Mouse (Mus musculus) erythroblast, embryonic 14.5 days (primary cell): ENCODE measurements around the gene Synpo2. TPM values are rescaled to one million over a fixed set of nuclear protein-coding genes. Genes with fewer than 3 reads are reported as not detected.

Source experiments
- H3K27me3 ChIP-seq: 2 replicates; pipeline ENCODE4 v1.6.1; 2012; ENCODE audit warnings: inconsistent platforms; ENCODE audit not compliant: control insufficient read depth
- H3K36me3 ChIP-seq: 2 replicates; pipeline ENCODE4 v1.6.1; 2012; ENCODE audit warnings: mild to moderate bottlenecking, inconsistent platforms; ENCODE audit not compliant: control insufficient read depth
- H3K4me1 ChIP-seq: 2 replicates; pipeline ENCODE4 v1.6.1; 2012; ENCODE audit warnings: inconsistent platforms; ENCODE audit not compliant: control insufficient read depth
- H3K4me3 ChIP-seq: replicated peaks from 2 replicates; pipeline ENCODE3; 2012; ENCODE audit warnings: moderate library complexity, mild to moderate bottlenecking, inconsistent platforms
- H3K9me3 ChIP-seq: 2 replicates; pipeline ENCODE4 v1.6.1; 2012; ENCODE audit warnings: low read length, inconsistent platforms, mixed read lengths; ENCODE audit not compliant: control insufficient read depth
- GATA1 ChIP-seq: IDR thresholded peaks from 2 replicates; pipeline ENCODE4 v1.6.1; 2012; ENCODE audit warnings: low read length, inconsistent platforms, mixed read lengths
- TAL1 ChIP-seq: IDR thresholded peaks from 3 replicates; pipeline ENCODE4 v1.6.1; 2012; ENCODE audit warnings: low read length, inconsistent platforms, mixed read lengths
- polyA plus RNA-seq: library from polyadenylated mRNA; stranded (reverse); fragments of >175 nt; gene quantifications from 2 replicates; pipeline ENCODE4 v1.2.3, GENCODE M21; 2012

The Synpo2 gene
- polyA plus RNA-seq, 1 experiment = not detected

DNA sequence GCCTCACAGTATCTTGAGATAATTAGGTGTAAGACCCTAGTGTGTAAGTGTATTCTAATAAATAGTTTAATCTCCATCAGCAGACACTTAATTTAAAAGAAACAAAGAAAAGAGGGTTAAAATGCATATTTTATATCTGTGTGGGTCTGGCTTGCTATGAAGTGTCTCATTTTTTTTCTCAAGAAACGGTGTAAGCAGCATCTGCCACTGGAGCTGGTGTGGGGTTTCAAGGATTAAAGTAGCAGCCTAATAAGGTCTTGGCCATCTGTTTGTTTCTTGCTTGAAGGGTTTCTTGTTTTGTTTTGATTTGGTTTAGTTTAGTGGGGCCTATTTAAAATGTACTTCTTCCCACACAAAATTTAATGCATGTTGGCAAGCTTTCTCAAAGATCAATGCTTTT is 46.1 kb downstream of the Synpo2 start:
- no peaks in the 10 kb centered on the region for H3K4me1 ChIP-seq
- H3K9me3 ChIP-seq = no peaks in the 10 kb centered on the region
- H3K4me3 ChIP-seq = no peak overlapping the region
- no peaks in the 10 kb centered on the region for H3K27me3 ChIP-seq
- H3K36me3 ChIP-seq = no peaks in the 10 kb centered on the region
- no peak for TF ChIP-seq TAL1
- no peak for TF ChIP-seq GATA1

DNA sequence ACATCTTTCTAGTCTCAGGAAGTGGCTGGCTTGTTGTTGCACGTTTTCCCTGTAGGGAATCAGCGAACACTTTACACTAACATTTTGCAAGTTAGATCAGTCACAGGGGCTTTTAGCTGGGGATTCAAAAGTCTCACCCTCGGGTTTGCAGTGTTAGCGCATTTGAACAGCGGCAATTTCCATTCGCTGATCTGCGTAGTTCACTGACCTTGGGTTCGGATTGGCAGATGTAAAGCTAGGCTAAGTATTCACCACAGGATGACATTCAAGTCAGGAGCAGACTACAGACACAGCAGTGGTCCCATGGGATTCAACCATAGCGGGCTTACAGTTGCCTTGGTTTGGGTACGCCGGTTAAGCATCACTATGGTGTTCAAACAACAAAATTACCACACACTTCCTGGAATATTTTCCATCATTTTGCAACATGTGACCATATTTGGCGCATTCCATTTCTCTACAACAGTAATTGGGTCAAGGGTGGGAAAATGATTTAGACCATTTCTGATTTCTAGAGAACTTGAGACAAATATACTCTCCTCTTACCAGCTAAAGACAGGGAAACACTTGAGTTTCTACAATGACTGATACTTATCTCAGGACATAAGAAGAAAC is 47.2 kb downstream of the Synpo2 start:
- Histone ChIP-seq H3K4me1 (no peaks in the 10 kb centered on the region), H3K4me3 (no peak overlapping the region), H3K27me3 (no peaks in the 10 kb centered on the region), H3K36me3 (no peaks in the 10 kb centered on the region), H3K9me3 (no peaks in the 10 kb centered on the region)
- no peak for TF ChIP-seq GATA1
- TF ChIP-seq TAL1 = no peak

DNA sequence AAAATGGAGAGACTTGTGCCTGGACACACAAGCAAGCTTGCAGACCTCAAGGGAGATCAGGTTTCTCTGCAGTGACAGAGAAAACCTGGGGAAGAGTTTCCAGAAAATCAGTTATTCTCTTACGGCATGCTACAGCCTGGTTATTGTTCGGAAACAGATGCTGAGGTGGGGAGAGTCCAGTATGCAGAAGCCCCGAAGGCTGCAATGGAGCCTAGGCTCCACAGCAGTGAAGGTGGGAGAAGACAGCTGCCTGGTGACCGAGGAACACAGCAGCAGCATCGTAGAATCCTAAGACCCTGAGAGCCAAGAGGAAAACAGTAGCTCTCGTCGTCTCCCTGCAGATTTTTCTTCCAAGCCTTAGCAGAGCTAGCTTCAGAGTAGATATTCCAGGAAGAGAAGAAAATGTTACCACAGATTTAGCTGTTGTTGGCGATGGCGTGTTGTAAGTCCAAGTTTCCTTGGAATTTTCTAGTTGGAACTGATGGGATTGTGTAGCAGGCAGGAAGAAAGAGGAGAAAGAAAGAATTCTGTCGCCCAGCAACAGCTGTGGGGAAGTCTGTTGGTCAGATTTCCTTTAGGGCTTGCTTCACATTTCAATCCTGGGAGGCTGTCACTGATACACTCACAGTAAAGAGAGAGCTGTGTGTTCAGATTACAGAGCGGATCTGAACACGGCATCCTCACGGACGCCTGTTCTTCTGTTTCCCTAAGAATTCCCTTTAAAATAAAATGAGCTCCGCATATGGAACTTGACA is 48.4 kb downstream of the Synpo2 start:
- H3K9me3 ChIP-seq = no peaks in the 10 kb centered on the region
- H3K4me3 ChIP-seq = no peak overlapping the region
- no peaks in the 10 kb centered on the region for H3K27me3 ChIP-seq
- H3K36me3 ChIP-seq = no peaks in the 10 kb centered on the region
- H3K4me1 ChIP-seq = no peaks in the 10 kb centered on the region
- no peak for TF ChIP-seq TAL1
- TF ChIP-seq GATA1 = no peak

DNA sequence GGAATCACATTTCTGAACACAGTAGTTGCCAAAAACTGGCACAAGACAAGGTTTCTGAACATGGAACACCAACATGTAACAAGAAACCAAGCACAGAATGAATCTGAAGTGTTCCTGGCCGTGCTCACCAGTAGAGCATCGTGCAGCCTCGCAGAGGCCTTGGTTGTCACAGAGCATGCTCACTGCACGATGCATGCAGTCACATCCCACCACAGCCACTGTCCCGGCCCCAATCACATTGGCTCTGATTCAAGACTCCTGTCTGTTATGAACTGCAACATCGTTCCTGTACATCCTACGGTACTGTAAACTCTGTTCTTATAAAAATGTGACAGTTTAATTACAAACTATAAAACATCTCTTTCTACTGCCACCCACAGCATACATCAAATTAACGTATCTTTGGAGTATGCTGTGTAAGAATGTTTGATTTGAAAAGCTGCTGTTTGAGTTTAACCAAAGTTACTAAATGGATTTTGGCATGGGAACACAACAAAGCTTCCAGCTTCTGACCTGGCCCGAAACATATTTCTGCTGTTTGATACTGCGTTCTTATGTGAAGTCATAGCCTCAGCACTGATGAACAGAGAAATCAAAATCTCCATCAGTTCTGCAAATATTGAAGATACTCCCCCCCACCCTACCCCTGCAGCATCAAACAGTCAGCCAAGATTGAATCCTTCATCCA is 50.6 kb downstream of the Synpo2 start:
- Histone ChIP-seq H3K36me3 (no peaks in the 10 kb centered on the region), H3K9me3 (no peaks in the 10 kb centered on the region), H3K27me3 (no peaks in the 10 kb centered on the region), H3K4me1 (no peaks in the 10 kb centered on the region), H3K4me3 (no peak overlapping the region)
- no peak for TF ChIP-seq TAL1
- no peak for TF ChIP-seq GATA1

DNA sequence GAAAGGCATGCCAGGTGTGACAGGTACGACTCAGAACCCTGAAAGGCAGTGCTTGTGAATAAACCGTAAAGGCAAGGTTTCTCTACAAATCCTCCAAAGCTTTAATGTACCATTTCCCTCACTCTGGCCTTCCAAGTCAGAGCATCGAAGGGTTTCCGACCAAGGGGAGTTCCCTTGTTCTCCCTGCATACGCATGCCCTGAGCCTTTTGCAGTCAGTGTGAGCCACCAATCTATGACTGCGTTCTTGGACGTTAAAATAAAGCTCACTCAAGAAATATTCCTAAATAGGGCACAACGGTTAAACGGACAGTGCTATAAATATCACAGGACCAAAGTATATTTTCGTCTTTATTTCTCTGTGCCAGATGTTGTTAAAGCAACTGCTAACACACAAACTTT is 51.7 kb downstream of the Synpo2 start:
- TF ChIP-seq GATA1 (no peak), TAL1 (no peak)
- Histone ChIP-seq H3K9me3 (no peaks in the 10 kb centered on the region), H3K27me3 (no peaks in the 10 kb centered on the region), H3K36me3 (no peaks in the 10 kb centered on the region), H3K4me3 (no peak overlapping the region), H3K4me1 (no peaks in the 10 kb centered on the region)

DNA sequence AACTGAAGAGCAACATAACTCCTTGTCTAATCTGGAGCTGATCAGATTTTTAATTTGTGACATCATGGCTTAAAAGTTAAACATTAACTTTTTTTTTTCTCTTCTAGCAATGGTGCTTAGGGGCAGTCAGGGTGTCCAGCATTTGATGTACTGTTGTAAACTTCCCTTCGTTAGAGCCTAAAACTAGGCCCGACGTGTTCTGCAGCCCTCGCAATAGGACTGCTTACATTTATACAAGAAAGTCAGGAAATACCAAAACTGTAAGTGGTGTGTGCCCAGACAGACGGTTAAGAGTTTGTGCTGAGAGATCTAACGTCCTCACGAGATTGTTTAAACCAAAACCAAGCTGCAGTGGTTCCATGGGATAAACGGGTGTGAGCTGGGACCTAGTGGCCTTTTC is 56.4 kb downstream of the Synpo2 start:
- H3K9me3 ChIP-seq = no peaks in the 10 kb centered on the region
- TF ChIP-seq TAL1 (no peak), GATA1 (no peak)
- H3K4me3 ChIP-seq = no peak overlapping the region
- no peaks in the 10 kb centered on the region for H3K4me1 ChIP-seq
- no peaks in the 10 kb centered on the region for H3K36me3 ChIP-seq
- no peaks in the 10 kb centered on the region for H3K27me3 ChIP-seq

DNA sequence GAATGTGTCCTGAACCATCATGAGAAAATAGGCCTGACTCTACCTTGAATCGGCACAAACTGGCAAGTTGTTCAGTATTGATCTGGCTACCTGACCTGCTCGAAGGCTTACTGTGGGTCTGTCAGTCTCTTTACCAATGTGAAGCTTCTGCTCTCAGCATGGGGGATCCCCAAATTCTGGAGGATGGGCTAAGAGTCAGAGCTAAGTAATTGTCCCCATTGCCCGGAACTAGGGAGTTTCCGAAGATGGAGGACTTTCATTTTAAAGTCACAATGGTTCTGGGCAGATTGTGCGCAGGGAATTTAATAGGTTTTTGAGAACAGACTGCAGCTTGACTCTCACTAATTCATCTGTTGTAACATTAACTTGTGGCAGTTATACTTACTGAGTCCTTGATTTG is 56.9 kb downstream of the Synpo2 start:
- Histone ChIP-seq H3K27me3 (no peaks in the 10 kb centered on the region), H3K9me3 (no peaks in the 10 kb centered on the region), H3K36me3 (no peaks in the 10 kb centered on the region), H3K4me3 (no peak overlapping the region), H3K4me1 (no peaks in the 10 kb centered on the region)
- TF ChIP-seq GATA1 (no peak), TAL1 (no peak)

DNA sequence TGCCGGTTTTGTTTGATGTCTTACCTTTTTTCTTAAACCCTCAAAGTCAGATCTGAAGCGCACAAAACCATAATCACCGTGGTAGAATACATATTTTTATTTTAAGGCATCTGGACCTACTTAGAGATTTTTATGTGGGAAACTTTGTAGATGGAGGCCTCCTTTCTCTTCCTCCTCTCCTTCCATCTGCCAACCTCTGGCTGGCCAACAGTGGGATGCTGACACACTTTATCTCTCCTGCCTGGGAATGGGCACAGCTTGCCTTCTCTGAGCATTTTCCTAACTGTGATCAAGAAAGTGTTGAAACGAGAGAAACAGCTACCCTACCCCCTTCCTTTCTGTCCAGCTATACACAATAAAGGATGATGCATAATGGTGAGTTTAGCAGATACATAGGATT is 57.5 kb downstream of the Synpo2 start:
- Histone ChIP-seq H3K36me3 (no peaks in the 10 kb centered on the region), H3K4me3 (no peak overlapping the region), H3K27me3 (no peaks in the 10 kb centered on the region), H3K4me1 (no peaks in the 10 kb centered on the region), H3K9me3 (no peaks in the 10 kb centered on the region)
- TF ChIP-seq TAL1 (no peak), GATA1 (no peak)
